Mouse (Mus musculus) cortical plate, adult 2 months (tissue): ENCODE results near the gene Gm5460.

ENCODE experiments used
- CTCF ChIP-seq: fragments of 200-500 bp; IDR thresholded peaks from 2 replicates; pipeline ENCODE4 v1.5.1; 2011; ENCODE audit warnings: mild to moderate bottlenecking, control low read depth, low read length; ENCODE audit not compliant: insufficient read depth; ENCODE audit errors: extremely low read depth
- POLR2A ChIP-seq: fragments of 200-500 bp; IDR thresholded peaks from 2 replicates; pipeline ENCODE4 v1.6.1; 2011; ENCODE audit warnings: mild to moderate bottlenecking, low read length, control low read depth; ENCODE audit not compliant: insufficient read depth; ENCODE audit errors: extremely low read depth

DNA sequence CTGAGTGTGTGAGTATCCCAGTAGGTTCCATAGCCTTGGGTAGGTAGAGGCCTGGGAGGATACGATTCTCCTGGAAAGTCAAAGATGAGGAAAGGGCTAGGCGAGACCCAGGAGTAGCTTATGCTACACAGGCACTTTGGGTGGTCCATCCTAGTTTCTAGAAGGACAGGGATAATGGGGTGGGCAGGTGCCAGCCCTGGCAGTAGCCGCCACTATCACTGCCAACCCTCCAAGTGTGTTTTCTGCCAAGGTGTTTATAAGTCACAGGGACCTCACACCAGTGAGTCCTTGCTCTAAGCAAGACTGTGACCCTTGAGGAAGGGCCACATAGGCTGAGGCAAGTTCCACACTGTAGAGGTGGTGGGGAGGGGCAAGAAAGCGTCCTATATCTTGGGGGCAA, 24.7 kb downstream of the Gm5460 start:
- TF ChIP-seq CTCF (no peak), POLR2A (no peak)
